Mouse (Mus musculus) liver, embryonic 14.5 days (tissue): Measurements from ENCODE around the gene Tmem179. TPM values are rescaled to one million over a fixed set of nuclear protein-coding genes. Genes with fewer than 3 reads are reported as not detected.

ENCODE experiments used
- ATAC-seq: fragments of 200-750 bp; cut with Nextera tagmentation; 2 replicates; pipeline ENCODE4 v1.8.0; 2017; ENCODE audit warnings: moderate number of reproducible peaks, mild to moderate bottlenecking, moderate library complexity; ENCODE audit not compliant: insufficient read depth
- DNase-seq, 3 experiments: peaks; one replicate each; pipeline ENCODE4 v3.0.0-alpha.2; 2012 to 2013; ENCODE audit warnings: low read depth in 3 of 3, low spot score in 3 of 3
- H3K27ac ChIP-seq: fragments of 300-500 bp; sonication (generic); 2 replicates; pipeline ENCODE4 v1.5.1; 2014; ENCODE audit warnings: moderate library complexity, mild to moderate bottlenecking, control low read depth, inconsistent platforms
- H3K27me3 ChIP-seq: fragments of 300-500 bp; sonication (generic); 2 replicates; pipeline ENCODE4 v1.6.1; 2014; ENCODE audit warnings: mild to moderate bottlenecking, low read length, moderate library complexity; ENCODE audit not compliant: control insufficient read depth, insufficient read depth
- H3K36me3 ChIP-seq: fragments of 300-500 bp; sonication (generic); replicated peaks from 2 replicates; pipeline ENCODE4 v1.6.1; 2014; ENCODE audit warnings: low read depth; ENCODE audit not compliant: control insufficient read depth, insufficient read depth
- H3K4me1 ChIP-seq, 2 experiments: fragments of 200-500 bp in 1 of 2; fragments of 300-500 bp in 1 of 2; sonication (generic) in 1 of 2; replicated peaks; 2 replicates each; pipeline ENCODE4 v1.6.1; 2012 to 2014; ENCODE audit warnings: antibody characterized with exemption in 1 of 2, inconsistent platforms in 1 of 2, low read length in 1 of 2; ENCODE audit not compliant: control insufficient read depth in 2 of 2, insufficient read depth in 2 of 2
- H3K4me2 ChIP-seq: fragments of 300-500 bp; sonication (generic); 2 replicates; pipeline ENCODE4 v1.6.1; 2014; ENCODE audit warnings: low read depth, mild to moderate bottlenecking, control low read depth, moderate library complexity
- H3K4me3 ChIP-seq, 2 experiments: fragments of 200-500 bp in 1 of 2; fragments of 300-500 bp in 1 of 2; sonication (generic) in 1 of 2; 2 replicates each; pipeline ENCODE4 v1.5.1; 2012 to 2014; ENCODE audit warnings: low read depth in 2 of 2, low read length in 2 of 2, mild to moderate bottlenecking in 2 of 2, control low read depth in 1 of 2, inconsistent platforms in 1 of 2, moderate library complexity in 1 of 2; ENCODE audit not compliant: insufficient read depth in 1 of 2
- H3K9ac ChIP-seq: fragments of 300-500 bp; sonication (generic); replicated peaks from 2 replicates; pipeline ENCODE4 v1.6.1; 2014; ENCODE audit warnings: mild to moderate bottlenecking, control low read depth, moderate library complexity
- H3K9me3 ChIP-seq: fragments of 300-500 bp; sonication (generic); 2 replicates; pipeline ENCODE4 v1.6.1; 2016; ENCODE audit warnings: low read length, mixed read lengths; ENCODE audit not compliant: control insufficient read depth
- CTCF ChIP-seq: IDR thresholded peaks from 2 replicates; pipeline ENCODE4 v1.5.1; 2016; ENCODE audit warnings: antibody characterized with exemption, low read depth, control low read depth
- EP300 ChIP-seq: IDR thresholded peaks from 2 replicates; pipeline ENCODE4 v1.6.1; 2016; ENCODE audit warnings: antibody characterized with exemption, low read depth
- WGBS: fragments of 180-500 bp; shearing (Covaris S2); extraction: QIAGEN DNeasy Blood & Tissue Kit; methylation state at CpG from one replicate; pipeline ENCODE4 v1.1.7; 2014; ENCODE audit not compliant: insufficient replicate concordance; 5-methylcytosine and 5-hydroxymethylcytosine counted together
- polyA plus RNA-seq, 2 experiments: library from polyadenylated mRNA; depleted of rRNA in 1 of 2; stranded (reverse) in 1 of 2; unstranded in 1 of 2; fragments of >200 nt; fragmentation: Nextera tagmentation in 1 of 2; extraction: Ambion mirVana in 1 of 2; gene quantifications; 2 replicates each; pipeline versions ENCODE4 v1.2.1 to v1.2.3; 2012 to 2014

The Tmem179 gene
- polyA plus RNA-seq, 2 experiments = 0.02 to 0.05 TPM

DNA sequence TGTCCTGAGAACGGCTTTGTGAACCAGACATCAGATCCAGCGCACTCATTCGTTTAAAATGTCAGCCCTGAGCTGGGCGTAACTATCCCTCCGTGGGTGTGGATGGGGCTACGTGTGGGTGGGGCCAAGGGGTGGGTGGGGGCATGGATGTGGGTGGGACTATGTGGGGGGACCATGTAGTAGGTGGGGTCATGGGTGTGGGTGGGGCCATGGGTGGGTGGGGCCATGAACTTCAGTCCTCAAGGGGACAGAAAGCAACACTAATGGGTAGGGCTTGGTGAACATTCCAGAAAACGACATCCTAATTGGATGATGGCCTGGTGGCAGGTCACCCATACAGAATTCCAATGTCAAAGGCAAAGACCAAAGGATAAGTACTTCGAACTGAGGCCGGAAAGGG is 27.4 kb upstream of the Tmem179 start:
- Histone ChIP-seq H3K36me3 (no peaks in the 10 kb centered on the region), H3K4me2 (no peak overlapping the region), H3K9ac (no peak overlapping the region), H3K4me1 (peaks cover 0 to 2% of the 10 kb centered on the region in 2 experiments; a peak in 1 of 4 replicates), H3K27me3 (no peaks in the 10 kb centered on the region), H3K9me3 (no peaks in the 10 kb centered on the region), H3K27ac (no peak overlapping the region), H3K4me3 (no peak overlapping the region)
- 45% methylated on average over 9 of the region's 9 CpGs for WGBS
- TF ChIP-seq CTCF = no peak
- no peak for TF ChIP-seq EP300
- ATAC-seq (no peak), DNase-seq (no peak)

- H3K27ac ChIP-seq = no peak overlapping the region
- no peaks in the 10 kb centered on the region for H3K36me3 ChIP-seq
- peak; percentile 45; the same call in 1 of the 2 replicates for ATAC-seq
- 9% methylated on average over 11 of the region's 11 CpGs for WGBS
- DNase-seq = peak; percentile 38 to 44 (median 39)
- peaks cover 0 to 2% of the 10 kb centered on the region in 2 experiments; a peak in 1 of 4 replicates for H3K4me1 ChIP-seq
- H3K4me3 ChIP-seq = no peak overlapping the region
- H3K27me3 ChIP-seq = no peaks in the 10 kb centered on the region
- H3K9me3 ChIP-seq = no peaks in the 10 kb centered on the region
- peak; percentile 95 for TF ChIP-seq CTCF
- TF ChIP-seq EP300 = no peak
- H3K9ac ChIP-seq = no peak overlapping the region
- H3K4me2 ChIP-seq = no peak overlapping the region
Observed at GRCm38 (mm10) chr12:112542920-112543300, 26.4 kb upstream of the Tmem179 start.

- H3K36me3 ChIP-seq = no peaks in the 10 kb centered on the region
- 57% methylated on average over 13 of the region's 13 CpGs for WGBS
- H3K9me3 ChIP-seq = no peaks in the 10 kb centered on the region
- no peak for TF ChIP-seq EP300
- no peak for TF ChIP-seq CTCF
- H3K9ac ChIP-seq = no peak overlapping the region
- ATAC-seq (no peak), DNase-seq (no peak)
- no peaks in the 10 kb centered on the region for H3K27me3 ChIP-seq
- no peak overlapping the region for H3K4me3 ChIP-seq
- H3K4me1 ChIP-seq = peaks cover 0 to 2% of the 10 kb centered on the region in 2 experiments; a peak in 1 of 4 replicates
- no peak overlapping the region for H3K4me2 ChIP-seq
- no peak overlapping the region for H3K27ac ChIP-seq
Observed at GRCm38 (mm10) chr12:112542257-112542919, 25.8 kb upstream of the Tmem179 start.

GRCm38 (mm10) chr12:112541483-112542091 is 25.0 kb upstream of the Tmem179 start:
- no peaks in the 10 kb centered on the region for H3K27me3 ChIP-seq
- H3K27ac ChIP-seq = no peak overlapping the region
- no peak for TF ChIP-seq EP300
- no peak for TF ChIP-seq CTCF
- ATAC-seq (no peak), DNase-seq (no peak)
- H3K4me1 ChIP-seq = peaks cover 0 to 2% of the 10 kb centered on the region in 2 experiments; a peak in 1 of 4 replicates
- H3K9ac ChIP-seq = no peak overlapping the region
- no peaks in the 10 kb centered on the region for H3K9me3 ChIP-seq
- 70% methylated on average over 8 of the region's 8 CpGs for WGBS
- H3K36me3 ChIP-seq = no peaks in the 10 kb centered on the region
- H3K4me3 ChIP-seq = no peak overlapping the region
- H3K4me2 ChIP-seq = no peak overlapping the region

- peaks cover 0 to 2% of the 10 kb centered on the region in 2 experiments; a peak in 1 of 4 replicates for H3K4me1 ChIP-seq
- H3K4me2 ChIP-seq = no peak overlapping the region
- DNase-seq = no peak
- 75% methylated on average over 12 of the region's 12 CpGs for WGBS
- no peak overlapping the region for H3K9ac ChIP-seq
- H3K36me3 ChIP-seq = no peaks in the 10 kb centered on the region
- no peak overlapping the region for H3K27ac ChIP-seq
- H3K4me3 ChIP-seq = no peak overlapping the region
- no peaks in the 10 kb centered on the region for H3K9me3 ChIP-seq
- no peaks in the 10 kb centered on the region for H3K27me3 ChIP-seq
- no peak for ATAC-seq
- TF ChIP-seq CTCF = no peak
- TF ChIP-seq EP300 = no peak
Observed at GRCm38 (mm10) chr12:112540321-112540720, 23.8 kb upstream of the Tmem179 start.
